Mouse (Mus musculus) MEL (cell line): ENCODE measurements around the gene Nell1. TPM values are rescaled to one million over a fixed set of nuclear protein-coding genes. Genes with fewer than 3 reads are reported as not detected.

Experiments
- DNase-seq: peaks from one replicate; pipeline ENCODE4 v3.0.0; 2011; ENCODE audit warnings: low read depth, low spot score
- H3K27ac ChIP-seq: 2 replicates; pipeline ENCODE4 v1.5.1; 2012; ENCODE audit warnings: low read depth, mild to moderate bottlenecking, control low read depth, low read length, moderate library complexity; ENCODE audit not compliant: control insufficient read depth
- H3K27me3 ChIP-seq, 2 experiments: fragments of 150-350 bp in 1 of 2; sonication (generic) in 1 of 2; 2 replicates each; pipeline ENCODE4 v1.6.1; 2012; ENCODE audit warnings: low read length in 2 of 2, mild to moderate bottlenecking in 2 of 2, improper control_type of control experiment in 1 of 2, moderate library complexity in 1 of 2; ENCODE audit not compliant: insufficient read depth in 2 of 2, control insufficient read depth in 1 of 2
- H3K36me3 ChIP-seq, 2 experiments: 2 replicates each; pipeline ENCODE4 v1.6.1; 2012 to 2014; ENCODE audit warnings: low read length in 2 of 2, improper control_type of control experiment in 1 of 2, inconsistent platforms in 1 of 2, mild to moderate bottlenecking in 1 of 2; ENCODE audit not compliant: insufficient read depth in 2 of 2, control insufficient read depth in 1 of 2
- H3K4me1 ChIP-seq, 2 experiments: fragments of 150-350 bp in 1 of 2; sonication (generic) in 1 of 2; 2 replicates each; pipeline ENCODE4 v1.6.1; 2012; ENCODE audit warnings: low read length in 2 of 2, improper control_type of control experiment in 1 of 2, mild to moderate bottlenecking in 1 of 2; ENCODE audit not compliant: insufficient read depth in 2 of 2, control insufficient read depth in 1 of 2
- H3K4me3 ChIP-seq, 2 experiments: fragments of 150-350 bp in 1 of 2; sonication (generic) in 1 of 2; 2 replicates each; pipeline ENCODE4 v1.5.1; 2012; ENCODE audit warnings: low read depth in 2 of 2, low read length in 2 of 2, mild to moderate bottlenecking in 2 of 2, moderate library complexity in 2 of 2, control low read depth in 1 of 2, improper control_type of control experiment in 1 of 2; ENCODE audit not compliant: control insufficient read depth in 1 of 2, insufficient read depth in 1 of 2
- H3K79me2 ChIP-seq: 2 replicates; pipeline ENCODE4 v1.6.1; 2012; ENCODE audit warnings: mild to moderate bottlenecking, low read length, moderate library complexity; ENCODE audit not compliant: control insufficient read depth, poor library complexity, insufficient read depth
- H3K9ac ChIP-seq: 2 replicates; pipeline ENCODE4 v1.6.1; 2012; ENCODE audit warnings: low read depth, mild to moderate bottlenecking, control low read depth, low read length, moderate library complexity; ENCODE audit not compliant: control insufficient read depth, poor library complexity, severe bottlenecking
- H3K9me3 ChIP-seq: fragments of 150-350 bp; sonication (generic); replicated peaks from 2 replicates; pipeline ENCODE4 v1.6.1; 2012; ENCODE audit warnings: mild to moderate bottlenecking, low read length, improper control_type of control experiment, moderate library complexity; ENCODE audit not compliant: insufficient read depth
- BHLHE40 ChIP-seq: IDR thresholded peaks from 2 replicates; pipeline ENCODE4 v1.6.1; 2012; ENCODE audit warnings: low read depth, mild to moderate bottlenecking, inconsistent platforms, low read length, improper control_type of control experiment, borderline replicate concordance
- CHD1 ChIP-seq: IDR thresholded peaks from 2 replicates; pipeline ENCODE4 v1.6.1; 2012; ENCODE audit warnings: low read depth, mild to moderate bottlenecking, inconsistent platforms, low read length, improper control_type of control experiment
- CTCF ChIP-seq, 3 experiments: IDR thresholded peaks in 2 of 3; conservative IDR thresholded peaks in 1 of 3; 2 replicates each; pipeline ENCODE4 v1.5.1; 2011 to 2012; ENCODE audit warnings: low read length in 3 of 3, low read depth in 2 of 3, mild to moderate bottlenecking in 2 of 3, improper control_type of control experiment in 1 of 3, inconsistent platforms in 1 of 3, mixed read lengths in 1 of 3, moderate library complexity in 1 of 3; ENCODE audit not compliant: control insufficient read depth in 1 of 3, insufficient read depth in 1 of 3, poor library complexity in 1 of 3, severe bottlenecking in 1 of 3
- ELF1 ChIP-seq: IDR thresholded peaks from 2 replicates; pipeline ENCODE4 v1.6.1; 2014; ENCODE audit warnings: low read depth, mild to moderate bottlenecking, inconsistent platforms, low read length, improper control_type of control experiment, moderate library complexity
- ETS1 ChIP-seq: IDR thresholded peaks from 2 replicates; pipeline ENCODE4 v1.6.1; 2012; ENCODE audit warnings: low read depth, mild to moderate bottlenecking, inconsistent platforms, low read length, improper control_type of control experiment, moderate library complexity
- GABPA ChIP-seq: IDR thresholded peaks from 2 replicates; pipeline ENCODE4 v1.6.1; 2012; ENCODE audit warnings: low read depth, mild to moderate bottlenecking, inconsistent platforms, low read length, improper control_type of control experiment, moderate library complexity
- MAFK ChIP-seq: IDR thresholded peaks from 2 replicates; pipeline ENCODE4 v1.6.1; 2011; ENCODE audit warnings: low read depth, mild to moderate bottlenecking, low read length, improper control_type of control experiment, borderline replicate concordance
- MAX ChIP-seq: IDR thresholded peaks from 2 replicates; pipeline ENCODE4 v1.6.1; 2011; ENCODE audit warnings: low read length, improper control_type of control experiment
- MAZ ChIP-seq: IDR thresholded peaks from 2 replicates; pipeline ENCODE4 v1.6.1; 2012; ENCODE audit warnings: low read depth, mild to moderate bottlenecking, inconsistent platforms, low read length, improper control_type of control experiment
- MXI1 ChIP-seq: IDR thresholded peaks from 2 replicates; pipeline ENCODE4 v1.6.1; 2011; ENCODE audit warnings: mild to moderate bottlenecking, low read depth, low read length, improper control_type of control experiment
- MYB ChIP-seq: IDR thresholded peaks from 2 replicates; pipeline ENCODE4 v1.6.1; 2011; ENCODE audit warnings: mild to moderate bottlenecking, low read depth, low read length, improper control_type of control experiment
- MYC ChIP-seq: IDR thresholded peaks from 2 replicates; pipeline ENCODE4 v1.6.1; 2011; ENCODE audit warnings: low read depth, mild to moderate bottlenecking, low read length, improper control_type of control experiment, moderate library complexity
- NRF1 ChIP-seq: IDR thresholded peaks from 2 replicates; pipeline ENCODE4 v1.6.1; 2014; ENCODE audit warnings: low read depth, mild to moderate bottlenecking, inconsistent platforms, low read length, improper control_type of control experiment, moderate library complexity; ENCODE audit not compliant: poor library complexity, insufficient read depth, severe bottlenecking
- POLR2AphosphoS2 ChIP-seq: IDR thresholded peaks from 2 replicates; pipeline ENCODE4 v1.6.1; 2011; ENCODE audit warnings: low read length, improper control_type of control experiment
- RCOR1 ChIP-seq: IDR thresholded peaks from 2 replicates; pipeline ENCODE4 v1.6.1; 2012; ENCODE audit warnings: low read depth, mild to moderate bottlenecking, inconsistent platforms, low read length, improper control_type of control experiment
- SIN3A ChIP-seq: IDR thresholded peaks from 2 replicates; pipeline ENCODE4 v1.6.1; 2012; ENCODE audit warnings: low read length, improper control_type of control experiment, inconsistent platforms
- SMC3 ChIP-seq: IDR thresholded peaks from 2 replicates; pipeline ENCODE4 v1.6.1; 2011; ENCODE audit warnings: low read depth, low read length, improper control_type of control experiment
- TBP ChIP-seq: IDR thresholded peaks from 2 replicates; pipeline ENCODE4 v1.8.0; 2011; ENCODE audit warnings: low read depth, low read length, improper control_type of control experiment
- UBTF ChIP-seq: IDR thresholded peaks from 2 replicates; pipeline ENCODE4 v1.6.1; 2012; ENCODE audit warnings: low read depth, mild to moderate bottlenecking, inconsistent platforms, low read length, improper control_type of control experiment, moderate library complexity, borderline replicate concordance; ENCODE audit not compliant: insufficient read depth
- USF2 ChIP-seq, 2 experiments: IDR thresholded peaks; 2 replicates each; pipeline ENCODE4 v1.6.1; 2011 to 2012; ENCODE audit warnings: improper control_type of control experiment in 2 of 2, low read length in 2 of 2, borderline replicate concordance in 1 of 2, inconsistent platforms in 1 of 2, low read depth in 1 of 2, mild to moderate bottlenecking in 1 of 2; ENCODE audit not compliant: insufficient read depth in 1 of 2
- ZC3H11A ChIP-seq: IDR thresholded peaks from 2 replicates; pipeline ENCODE4 v1.6.1; 2012; ENCODE audit warnings: low read depth, mild to moderate bottlenecking, inconsistent platforms, low read length, improper control_type of control experiment
- ZMIZ1 ChIP-seq: IDR thresholded peaks from 2 replicates; pipeline ENCODE4 v1.6.1; 2012; ENCODE audit warnings: low read depth, mild to moderate bottlenecking, inconsistent platforms, low read length, improper control_type of control experiment, moderate library complexity
- ZNF384 ChIP-seq: IDR thresholded peaks from 2 replicates; pipeline ENCODE4 v1.6.1; 2012; ENCODE audit warnings: low read depth, mild to moderate bottlenecking, inconsistent platforms, low read length, improper control_type of control experiment
- polyA plus RNA-seq, 2 experiments: library from polyadenylated mRNA; stranded (reverse) in 1 of 2; unstranded in 1 of 2; fragments of >175 nt in 1 of 2; fragments of >200 nt in 1 of 2; gene quantifications; 2 replicates each; pipeline versions ENCODE4 v1.2.1 to v1.2.4; 2012; ENCODE audit warnings: low replicate concordance in 2 of 2, low read depth in 1 of 2; ENCODE audit not compliant: insufficient read length in 2 of 2, insufficient read depth in 1 of 2, missing spikeins in 1 of 2
- total RNA-seq: library from RNA; depleted of rRNA; stranded (reverse); fragments of 300-350 nt; gene quantifications from 2 replicates; pipeline ENCODE4 v1.2.3, GENCODE M21; 2012

The Nell1 gene
- total and polyA plus RNA-seq, 3 experiments, result not detected

DNA sequence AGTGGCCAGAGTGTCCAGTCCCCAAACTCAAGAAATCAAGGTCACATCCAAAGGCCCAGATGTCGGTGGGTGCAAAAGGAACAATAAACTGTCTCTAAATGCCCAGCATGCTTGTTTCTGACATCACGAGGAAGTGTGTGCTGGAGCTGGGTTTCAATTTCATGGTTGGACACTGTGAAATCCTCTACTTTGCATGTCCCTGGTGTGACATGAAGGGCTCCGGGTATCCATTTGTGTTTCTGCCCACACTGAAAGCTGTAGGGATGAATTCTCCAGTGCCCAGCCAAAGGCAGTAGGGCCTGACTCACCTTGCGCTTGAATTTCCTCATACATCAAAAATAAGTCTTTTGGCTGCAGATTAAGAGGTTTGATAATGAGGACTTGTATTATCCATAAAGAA lies 266.5 kb downstream of the Nell1 start:
- H3K4me1 ChIP-seq, result no peaks in the 10 kb centered on the region
- no peak for TF ChIP-seq MXI1
- TF ChIP-seq ELF1, result no peak
- no peak for TF ChIP-seq SMC3
- no peak for TF ChIP-seq MYB
- no peak for TF ChIP-seq ZNF384
- no peak for TF ChIP-seq BHLHE40
- no peak for TF ChIP-seq NRF1
- no peak for TF ChIP-seq CTCF (IDR thresholded peaks at IDR 0.05 in 2 of 3, conservative IDR thresholded peaks at IDR 0.05 in 1 of 3; ENCODE audit: control insufficient read depth in 1 of 3, insufficient read depth in 1 of 3, low read depth in 2 of 3, low read length in 3 of 3, poor library complexity in 1 of 3, severe bottlenecking in 1 of 3)
- TF ChIP-seq MAX, result no peak
- TF ChIP-seq USF2 (IDR thresholded peaks at IDR 0.05; ENCODE audit: borderline replicate concordance in 1 of 2, insufficient read depth in 1 of 2, low read depth in 1 of 2, low read length in 2 of 2), result no peak
- TF ChIP-seq POLR2AphosphoS2, result no peak
- no peak for TF ChIP-seq CHD1
- TF ChIP-seq MAFK, result no peak
- no peak for TF ChIP-seq UBTF
- H3K79me2 ChIP-seq, result no peaks in the 10 kb centered on the region
- DNase-seq, result no peak
- no peaks in the 10 kb centered on the region for H3K9me3 ChIP-seq
- no peak overlapping the region for H3K4me3 ChIP-seq
- H3K27me3 ChIP-seq, result no peaks in the 10 kb centered on the region
- H3K27ac ChIP-seq, result no peak overlapping the region
- no peak overlapping the region for H3K9ac ChIP-seq
- H3K36me3 ChIP-seq, result no peaks in the 10 kb centered on the region

DNA sequence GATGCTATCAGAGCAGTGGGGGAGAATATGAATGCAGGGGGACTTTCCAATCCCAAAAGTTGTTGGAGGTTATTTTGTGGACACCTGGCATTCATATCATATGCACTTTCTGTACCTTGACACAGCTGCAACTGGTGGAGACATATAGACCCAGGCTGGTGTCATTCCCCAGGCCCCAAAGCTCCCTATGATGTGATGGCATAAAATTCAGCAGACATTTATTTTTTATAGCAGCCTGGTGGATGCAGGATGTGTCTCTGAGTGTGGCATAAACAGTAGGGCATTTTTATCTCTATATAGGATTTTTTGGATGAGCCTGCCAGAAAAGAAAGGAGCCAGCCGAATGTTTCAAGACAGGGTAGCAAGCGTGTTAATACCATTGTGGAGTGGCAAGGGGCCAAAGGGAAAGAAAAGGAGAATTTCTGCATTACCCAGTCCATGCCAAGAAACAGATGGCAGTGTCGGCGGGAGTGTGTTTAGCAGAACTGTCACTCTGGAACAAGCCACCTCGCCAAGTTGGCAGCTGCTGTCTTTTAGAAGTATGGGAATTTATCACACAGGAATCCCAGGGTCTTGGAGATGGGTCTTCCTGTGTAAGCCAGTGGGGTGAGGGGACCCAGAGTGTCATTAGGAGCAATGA lies 267.1 kb downstream of the Nell1 start:
- Histone ChIP-seq H3K4me3 (no peak overlapping the region), H3K9ac (no peak overlapping the region), H3K27me3 (no peaks in the 10 kb centered on the region), H3K27ac (no peak overlapping the region), H3K9me3 (no peaks in the 10 kb centered on the region), H3K4me1 (no peaks in the 10 kb centered on the region), H3K79me2 (no peaks in the 10 kb centered on the region), H3K36me3 (no peaks in the 10 kb centered on the region)
- DNase-seq, result no peak
- TF ChIP-seq ZMIZ1, result no peak
- TF ChIP-seq ZC3H11A, result no peak
- TF ChIP-seq BHLHE40, result no peak
- TF ChIP-seq TBP, result no peak
- no peak for TF ChIP-seq MAX
- TF ChIP-seq CHD1, result no peak
- TF ChIP-seq MYC, result no peak
- no peak for TF ChIP-seq USF2 (IDR thresholded peaks at IDR 0.05; ENCODE audit: borderline replicate concordance in 1 of 2, insufficient read depth in 1 of 2, low read depth in 1 of 2, low read length in 2 of 2)
- TF ChIP-seq RCOR1, result no peak
- TF ChIP-seq ETS1, result no peak
- TF ChIP-seq MAZ, result no peak
- TF ChIP-seq MXI1, result no peak
- no peak for TF ChIP-seq SIN3A
- no peak for TF ChIP-seq GABPA
